Mouse (Mus musculus): ENCODE data around the gene Kalrn.

GRCm38 (mm10) chr16:33937567-33937966, 635.8 kb downstream of the Kalrn start:
- TF ChIP-seq CTCF (conservative IDR thresholded peaks at IDR 0.05; ENCODE audit: low read length) (no peak), NANOG (IDR thresholded peaks at IDR 0.05; ENCODE audit: borderline replicate concordance, low read length) (no peak)

All from E14TG2a.4 (cell line).